Mouse (Mus musculus): ENCODE results near the gene Med11.
"Not testable (repeated sequence)": the region's sequence is repeated elsewhere in the genome, so short reads cannot be mapped to it uniquely, and the experiment has no call there.

Gene Med11

GRCm38 (mm10) chr11:70451797-70452498 lies at the start of gene Med11:
Gene Med11, plus strand, starts transcription at chr11:70451919.
- DNase-seq: peak; percentile 98

- DNase-seq: no peak
Measured at GRCm38 (mm10) chr11:70403598-70403997, 48.1 kb upstream of the Med11 start.

GRCm38 (mm10) chr11:70409594-70410296 lies 42.0 kb upstream of the Med11 start, which contains the start of gene Pelp1:
Gene Pelp1, minus strand, starts transcription at chr11:70410031.
- DNase-seq: peak; percentile 80 to 85

GRCm38 (mm10) chr11:70410297-70410643 lies 41.4 kb upstream of the Med11 start:
- DNase-seq: no peak

GRCm38 (mm10) chr11:70412591-70412990 lies 39.1 kb upstream of the Med11 start:
- DNase-seq: no peak

GRCm38 (mm10) chr11:70413961-70414360 lies 37.8 kb upstream of the Med11 start:
- peak; percentile 73 to 87 for DNase-seq

GRCm38 (mm10) chr11:70418199-70418598 lies 33.5 kb upstream of the Med11 start:
- no peak for DNase-seq

- DNase-seq: no peak
Measured at GRCm38 (mm10) chr11:70419486-70419885, 32.2 kb upstream of the Med11 start.

- not testable (repeated sequence) for DNase-seq
Measured at GRCm38 (mm10) chr11:70426598-70426997, 25.1 kb upstream of the Med11 start.

GRCm38 (mm10) chr11:70431574-70431973 lies 20.1 kb upstream of the Med11 start:
- DNase-seq: no peak

GRCm38 (mm10) chr11:70432048-70432894 lies 19.4 kb upstream of the Med11 start, which contains the start of gene Arrb2:
Gene Arrb2, plus strand, starts transcription at chr11:70432635.
- peak; percentile 97 to 99 for DNase-seq

- peak in 1 of 2 experiments; percentile 62 for DNase-seq
Measured at GRCm38 (mm10) chr11:70432895-70433568, 18.7 kb upstream of the Med11 start.

- DNase-seq: no peak
Measured at GRCm38 (mm10) chr11:70433569-70433943, 18.2 kb upstream of the Med11 start.

- DNase-seq: no peak
Measured at GRCm38 (mm10) chr11:70433951-70434350, 17.8 kb upstream of the Med11 start.

- DNase-seq: no peak
Measured at GRCm38 (mm10) chr11:70435476-70435875, 16.2 kb upstream of the Med11 start.

- no peak for DNase-seq
Measured at GRCm38 (mm10) chr11:70437426-70437825, 14.3 kb upstream of the Med11 start.

- no peak for DNase-seq
Measured at GRCm38 (mm10) chr11:70438728-70439374, 12.9 kb upstream of the Med11 start.

GRCm38 (mm10) chr11:70440637-70441036 lies 11.1 kb upstream of the Med11 start:
- DNase-seq: no peak

GRCm38 (mm10) chr11:70441882-70442281 lies 9.8 kb upstream of the Med11 start:
- no peak for DNase-seq

- no peak for DNase-seq
Measured at GRCm38 (mm10) chr11:70443964-70444363, 7.8 kb upstream of the Med11 start.

- DNase-seq: no peak
Measured at GRCm38 (mm10) chr11:70444667-70445066, 7.1 kb upstream of the Med11 start.

- no peak for DNase-seq
Measured at GRCm38 (mm10) chr11:70446756-70447155, 5.0 kb upstream of the Med11 start.
